Mouse (Mus musculus): ENCODE data around the gene Hs3st2.

Gene Hs3st2

DNA sequence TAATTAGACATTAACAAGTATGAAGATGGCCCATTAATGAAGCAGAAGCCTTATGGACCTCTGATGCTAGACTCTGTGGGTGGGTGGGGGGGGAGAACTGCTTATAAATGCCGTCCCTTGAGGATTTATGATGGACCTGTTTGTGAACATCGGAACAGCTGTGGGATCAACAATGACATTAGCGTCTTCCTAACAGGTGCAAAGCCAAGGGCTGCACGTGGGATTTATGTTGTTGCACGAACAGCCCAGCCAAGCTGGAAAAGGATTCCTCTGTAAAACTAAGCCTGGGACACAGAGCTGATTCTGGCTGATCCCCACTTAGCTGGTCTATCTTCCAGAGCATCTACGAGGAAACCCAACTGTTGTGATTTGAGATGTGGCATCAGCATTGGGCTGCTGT lies 69.0 kb downstream of the Hs3st2 start:
- no peak for DNase-seq

DNA sequence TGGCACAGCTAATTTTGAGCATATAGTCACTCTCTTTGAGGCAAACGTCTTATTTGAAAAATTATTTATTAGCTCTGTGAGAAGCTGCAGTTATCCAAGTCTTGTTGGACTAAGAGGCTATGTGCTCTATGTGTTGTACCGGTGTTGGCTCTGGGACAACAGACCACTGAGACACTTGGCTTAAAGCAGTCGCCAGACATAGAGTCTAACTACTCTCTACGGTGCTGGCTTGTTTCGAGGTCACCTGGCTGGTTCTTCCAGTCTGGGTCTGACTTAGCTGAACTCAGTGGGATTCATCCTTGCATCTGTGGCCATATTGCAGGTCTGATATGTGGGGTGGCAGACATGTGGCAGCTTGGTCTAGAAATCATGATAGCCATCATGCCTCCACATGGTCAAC lies 72.8 kb downstream of the Hs3st2 start:
- DNase-seq, result no peak

DNA sequence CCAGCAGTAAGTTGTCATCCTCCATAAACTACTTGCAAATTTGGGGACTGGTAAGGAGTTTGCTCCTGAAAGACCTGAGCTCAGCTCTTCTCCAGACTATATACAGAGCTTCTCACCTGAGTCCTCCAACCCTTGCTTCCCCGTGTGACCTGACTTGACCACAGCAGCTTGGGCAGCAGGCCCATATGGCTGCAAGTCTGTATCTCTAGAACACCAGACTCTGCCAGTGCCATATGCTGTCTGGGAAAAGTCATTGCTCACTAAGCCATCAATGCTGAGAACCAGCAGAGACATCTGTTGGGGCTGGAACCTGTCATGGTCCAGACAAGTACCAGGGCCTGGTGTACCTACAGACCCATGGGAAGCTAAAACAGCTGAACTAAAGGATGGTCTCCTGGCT lies 73.5 kb downstream of the Hs3st2 start:
- no peak for DNase-seq

DNA sequence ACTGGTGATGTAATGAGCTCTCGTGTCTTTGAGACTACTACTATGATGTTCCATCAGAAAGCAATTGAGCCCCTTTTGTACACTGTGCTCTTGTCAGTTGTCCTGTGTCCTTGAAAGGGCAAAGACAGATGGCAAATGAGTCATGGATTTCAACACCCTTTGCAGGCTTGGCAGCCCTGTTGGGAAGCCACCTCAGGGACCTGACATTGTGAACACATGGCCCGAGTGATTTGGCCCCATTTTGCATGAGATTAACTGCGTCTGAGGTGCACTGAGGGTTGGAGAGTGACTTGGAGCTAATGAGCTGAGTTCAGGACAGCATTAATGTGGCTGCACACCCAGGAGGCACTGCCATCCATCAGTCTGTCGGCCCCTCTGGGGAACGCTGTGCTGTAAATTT lies 74.7 kb downstream of the Hs3st2 start:
- DNase-seq, result no peak

DNA sequence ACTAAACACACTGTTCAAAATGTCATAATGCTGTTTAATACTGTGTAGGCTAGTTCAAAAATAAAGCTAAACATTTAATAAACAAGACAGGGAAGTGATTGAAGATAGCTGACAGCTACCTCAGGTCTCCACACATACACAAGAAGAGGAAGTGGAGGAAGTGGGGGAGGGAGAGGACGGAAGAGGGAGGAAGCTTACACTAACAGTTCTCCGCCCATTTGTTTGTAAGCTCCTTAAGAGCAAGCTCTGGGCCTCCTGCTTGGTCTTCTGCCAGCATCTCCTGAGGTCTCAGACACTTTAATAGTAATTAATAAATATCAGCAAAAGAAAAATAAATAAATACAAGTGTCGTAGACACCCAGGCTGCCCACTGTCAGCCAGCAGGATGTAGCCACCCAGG lies 77.8 kb downstream of the Hs3st2 start:
- DNase-seq, result peak; percentile 63 to 73

DNA sequence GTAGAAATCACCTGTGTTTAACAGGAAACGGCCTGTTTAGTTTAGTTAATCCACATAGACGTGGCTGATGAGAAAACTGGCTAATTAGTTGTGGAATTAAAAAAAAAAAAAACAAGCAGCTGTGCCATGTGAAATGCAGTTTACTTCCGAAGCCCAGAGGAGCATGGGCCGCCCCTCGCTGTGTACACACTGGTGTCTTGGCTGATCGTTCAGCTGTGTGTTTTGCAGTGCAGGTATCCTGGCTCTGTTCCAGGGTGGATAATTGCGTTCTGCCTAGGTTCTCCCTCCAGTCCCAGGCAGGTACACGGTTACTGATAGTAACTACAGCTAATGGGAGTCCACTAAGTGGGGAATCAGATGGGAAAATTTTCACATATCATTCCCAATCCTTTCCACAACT lies 86.6 kb downstream of the Hs3st2 start:
- no peak for DNase-seq

DNA sequence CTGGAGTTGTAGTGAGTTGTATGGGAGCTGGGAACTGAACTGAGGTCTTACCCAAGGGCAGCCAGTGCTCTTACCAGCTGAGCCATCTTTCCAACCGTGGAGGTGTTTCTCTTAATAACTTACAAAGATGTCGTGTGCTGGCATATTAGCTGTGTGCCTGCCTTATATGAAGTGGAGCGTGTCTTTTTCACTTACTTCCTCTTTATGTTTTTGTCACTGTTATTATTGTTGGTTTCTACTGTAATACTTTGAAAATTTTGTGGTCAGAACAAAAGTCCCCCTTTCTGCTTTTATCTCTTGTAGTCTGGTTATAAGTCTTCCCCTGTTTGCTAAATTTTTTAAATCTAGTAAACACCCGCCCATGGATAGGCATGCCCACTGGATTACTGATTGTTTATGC lies 88.4 kb downstream of the Hs3st2 start:
- peak; percentile 37 to 38 for DNase-seq

DNA sequence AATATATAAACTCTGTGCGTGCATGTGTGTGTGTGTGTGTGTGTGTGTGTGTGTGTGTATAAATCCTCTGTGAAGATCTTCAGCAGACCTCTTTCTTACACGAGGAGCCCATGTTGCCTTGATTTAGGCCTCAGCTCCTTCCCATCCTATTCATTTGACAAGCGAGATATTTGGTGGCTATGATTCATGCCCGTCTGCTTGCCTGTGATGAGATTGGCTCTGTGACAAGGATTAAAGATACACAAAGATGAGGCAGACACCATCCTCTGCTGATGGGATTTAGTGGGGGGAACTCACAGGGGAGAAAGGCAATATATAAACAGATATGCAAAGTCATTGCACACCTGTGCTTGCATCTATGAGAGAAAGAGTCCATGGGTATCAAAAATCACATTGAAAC lies 92.9 kb downstream of the Hs3st2 start:
- no peak for DNase-seq

DNA sequence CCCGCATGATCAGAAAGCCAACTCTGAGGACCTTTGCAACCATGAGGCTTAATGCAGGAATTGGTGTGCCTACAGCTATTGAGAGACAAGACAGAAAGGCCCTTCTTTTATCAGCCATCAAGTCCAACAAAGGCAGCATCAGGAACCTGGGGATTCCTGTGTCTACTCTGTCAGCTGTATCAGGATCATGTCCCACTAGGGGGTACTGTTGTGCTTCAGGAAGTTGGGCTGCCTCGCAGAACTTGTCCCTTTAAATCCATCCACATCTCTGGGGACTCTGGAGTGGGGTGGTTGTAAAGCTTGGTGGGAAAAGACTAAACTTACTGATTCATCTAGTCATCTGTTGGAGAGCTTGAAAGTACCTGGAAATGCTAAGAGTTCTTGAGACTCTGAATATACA lies 93.6 kb downstream of the Hs3st2 start:
- DNase-seq, result no peak

DNA sequence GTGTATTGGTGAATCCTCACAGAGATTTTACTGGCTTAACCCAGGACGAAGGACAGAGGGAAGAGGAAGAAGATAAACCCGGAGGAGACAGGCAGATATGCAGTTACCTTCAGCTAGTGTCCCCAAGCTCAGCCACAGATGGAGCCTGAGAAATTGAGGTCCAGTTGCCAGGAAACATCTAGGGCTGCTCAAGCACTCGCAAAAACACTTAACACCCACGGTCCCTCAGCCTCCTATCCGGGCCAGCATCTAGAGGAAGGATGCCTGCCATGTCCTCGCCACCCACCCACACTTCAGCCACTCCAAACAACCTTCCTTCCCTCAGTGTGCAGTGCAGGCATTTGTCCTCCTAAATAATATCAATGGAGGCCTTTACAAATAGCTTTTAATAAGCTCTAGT lies 95.6 kb downstream of the Hs3st2 start:
- no peak for DNase-seq

DNA sequence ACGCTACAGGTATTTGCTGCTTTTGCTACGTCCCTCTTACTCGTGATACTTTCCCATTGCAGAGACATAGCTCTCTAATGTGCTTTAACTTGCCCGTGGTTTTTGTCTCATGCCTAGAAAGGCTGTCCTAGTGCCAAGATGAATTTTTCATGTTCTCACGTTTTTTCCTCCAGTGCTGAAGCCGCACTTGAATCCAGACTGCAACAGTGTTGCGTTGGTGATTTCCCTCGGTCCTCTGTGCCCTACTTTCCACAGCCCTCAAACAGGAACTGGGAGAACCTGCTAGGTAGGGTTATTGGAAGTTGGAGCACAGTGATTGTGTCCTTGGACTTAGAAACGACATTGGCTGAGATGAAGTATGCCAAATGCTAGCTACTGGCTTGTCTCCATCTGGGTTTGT lies 97.7 kb downstream of the Hs3st2 start:
- no peak for DNase-seq

DNA sequence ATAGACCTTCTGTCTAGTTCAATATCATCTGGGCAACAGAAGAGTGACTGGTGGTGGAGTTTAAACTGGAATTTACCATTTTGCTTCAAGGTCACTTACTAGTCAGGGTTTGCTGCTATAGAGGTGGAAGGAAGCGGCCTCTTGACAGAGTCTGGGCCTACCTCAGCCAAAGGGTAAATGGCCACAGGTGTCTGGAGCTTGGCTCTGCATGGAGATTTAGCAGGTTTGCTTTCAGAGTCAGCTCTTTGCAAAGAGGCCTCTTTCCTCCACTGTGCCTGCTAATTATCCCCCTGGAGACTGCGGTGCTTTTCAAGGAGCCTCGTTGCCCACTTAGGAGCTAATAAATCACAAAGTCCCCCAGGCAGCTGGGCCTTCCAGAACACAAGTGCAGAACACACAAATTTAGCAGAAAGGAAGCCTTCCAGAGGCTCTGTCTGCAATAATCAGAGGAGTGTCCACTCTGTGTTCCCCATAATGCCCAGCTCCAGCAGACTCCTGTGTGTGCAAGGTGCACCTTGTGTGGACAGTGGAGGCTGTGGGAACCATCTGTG lies 99.9 kb downstream of the Hs3st2 start:
- DNase-seq, result no peak

DNA sequence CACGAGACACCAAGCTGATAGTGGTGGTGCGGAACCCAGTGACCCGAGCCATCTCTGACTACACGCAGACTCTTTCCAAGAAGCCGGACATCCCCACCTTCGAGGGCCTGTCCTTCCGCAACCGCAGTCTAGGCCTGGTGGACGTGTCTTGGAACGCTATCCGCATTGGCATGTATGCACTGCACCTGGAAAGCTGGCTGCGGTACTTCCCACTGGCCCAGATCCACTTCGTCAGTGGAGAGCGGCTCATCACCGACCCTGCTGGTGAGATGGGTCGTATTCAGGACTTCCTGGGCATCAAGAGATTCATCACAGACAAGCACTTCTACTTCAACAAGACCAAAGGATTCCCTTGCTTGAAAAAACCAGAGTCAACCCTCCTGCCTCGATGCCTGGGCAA lies 108.9 kb downstream of the Hs3st2 start:
- DNase-seq, result no peak

DNA sequence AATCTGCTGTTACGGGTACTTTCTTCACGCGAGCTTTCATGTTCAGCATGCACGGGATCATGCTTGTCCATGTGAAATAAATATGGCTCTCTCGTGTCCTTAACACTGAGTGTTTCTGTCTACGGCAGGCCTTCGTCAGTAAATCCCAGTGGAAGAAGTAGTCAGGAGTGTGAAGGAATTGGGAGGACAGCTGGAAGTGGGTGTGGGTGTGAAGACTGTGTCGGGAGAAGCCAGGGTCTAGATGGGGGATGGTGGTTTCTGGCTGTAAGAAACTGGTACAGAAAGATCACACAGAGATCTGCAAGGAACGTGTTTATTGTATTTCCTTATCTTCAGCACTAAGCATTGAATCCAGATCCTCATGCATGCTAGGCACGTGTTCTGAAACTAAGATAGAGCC lies 110.0 kb downstream of the Hs3st2 start:
- no peak for DNase-seq

DNA sequence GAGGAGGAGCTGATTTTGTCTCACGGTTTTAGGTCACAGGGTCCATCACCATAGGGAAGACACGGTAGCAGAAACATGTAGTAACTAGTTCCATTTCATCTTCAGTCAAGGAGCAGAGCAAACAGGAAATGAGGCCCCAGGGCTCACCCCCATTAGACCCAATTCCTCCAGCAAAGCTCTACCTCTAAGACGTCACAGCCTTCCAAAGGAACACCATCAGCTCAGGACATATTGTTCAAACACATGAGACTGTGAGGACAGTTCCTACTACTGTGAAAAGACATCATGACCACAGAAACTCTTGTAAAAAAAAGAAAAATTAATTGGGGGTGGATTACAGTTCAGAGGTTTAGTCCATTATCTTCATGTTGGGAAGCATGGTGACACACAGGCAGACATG lies 125.1 kb downstream of the Hs3st2 start:
- DNase-seq, result no peak

DNA sequence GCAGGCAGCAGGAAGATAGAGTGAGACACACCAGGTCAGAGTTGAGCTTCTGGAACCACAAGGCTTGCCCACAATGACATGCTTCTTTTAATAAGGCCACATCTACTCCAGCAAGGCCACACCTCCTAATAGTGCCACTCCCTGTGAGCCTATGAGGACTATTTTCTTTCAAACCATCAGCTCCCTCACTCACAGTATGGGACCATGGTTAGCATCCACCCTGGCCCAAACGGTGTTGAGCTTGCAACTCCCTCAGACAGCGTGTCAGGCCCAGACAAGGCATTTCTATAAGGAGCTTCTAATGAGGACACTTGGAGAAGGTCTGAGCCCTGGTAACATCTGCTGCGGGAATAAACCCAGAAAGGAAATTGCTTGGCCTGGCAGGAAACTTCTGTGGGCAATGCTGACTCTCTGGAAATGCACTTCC lies 125.5 kb downstream of the Hs3st2 start:
- DNase-seq, result no peak

DNA sequence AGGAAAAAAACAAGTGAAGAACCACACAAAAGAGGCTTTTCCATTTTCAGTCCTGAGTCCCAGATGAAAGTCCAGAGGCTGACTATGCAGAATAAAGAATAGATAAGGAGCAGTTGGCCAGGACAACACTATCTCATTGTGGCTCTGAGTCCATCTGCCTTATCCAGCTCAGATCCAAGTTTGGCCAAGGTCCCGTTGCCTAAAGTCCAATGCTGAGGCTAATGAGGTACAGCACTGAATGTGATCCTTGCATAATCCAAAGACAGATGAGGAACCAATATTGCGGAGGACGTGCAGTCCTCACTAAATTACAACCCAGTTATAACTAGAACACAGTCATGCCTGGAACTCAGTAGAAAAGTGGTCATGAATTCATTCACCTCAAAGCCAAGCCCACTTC lies 130.5 kb downstream of the Hs3st2 start:
- no peak for DNase-seq

DNA sequence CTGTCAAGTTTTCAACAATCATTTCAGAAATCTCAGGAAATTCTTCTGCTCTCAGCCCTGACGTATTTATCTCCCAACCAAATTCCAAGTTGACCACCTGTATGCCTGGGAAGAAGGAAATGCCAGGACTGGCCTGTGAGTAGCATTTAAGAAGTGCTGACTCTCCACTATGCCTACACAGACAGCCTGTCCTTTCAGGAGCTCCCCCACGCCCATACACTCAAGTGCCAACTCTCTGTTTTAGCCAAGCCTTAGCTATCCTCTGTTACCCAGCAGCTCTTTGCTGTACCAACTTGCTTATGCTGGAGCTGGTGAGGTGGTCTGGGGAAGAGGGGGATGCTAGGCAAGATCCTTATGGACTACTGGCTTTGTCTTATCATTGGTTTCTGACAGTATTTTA lies 137.4 kb downstream of the Hs3st2 start:
- DNase-seq, result no peak

DNA sequence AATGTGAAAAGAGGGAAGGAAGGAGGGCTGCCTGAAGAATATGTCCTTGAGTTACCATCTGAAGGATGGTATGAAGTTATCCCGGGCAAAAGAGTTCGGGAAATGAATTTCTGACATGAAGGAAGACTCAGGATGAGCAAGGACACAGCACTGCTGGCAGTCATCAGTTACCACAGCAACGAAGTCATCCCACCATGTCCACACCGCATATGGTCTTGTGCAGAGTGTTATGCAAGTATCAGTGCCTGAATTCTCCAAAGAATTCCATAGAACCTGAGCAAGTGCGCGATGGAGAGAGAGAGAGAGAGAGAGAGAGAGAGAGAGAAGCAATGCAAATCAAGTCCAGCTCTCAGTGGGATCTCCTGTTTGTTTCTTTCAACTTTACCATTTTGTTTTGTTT lies 142.0 kb downstream of the Hs3st2 start:
- no peak for DNase-seq

DNA sequence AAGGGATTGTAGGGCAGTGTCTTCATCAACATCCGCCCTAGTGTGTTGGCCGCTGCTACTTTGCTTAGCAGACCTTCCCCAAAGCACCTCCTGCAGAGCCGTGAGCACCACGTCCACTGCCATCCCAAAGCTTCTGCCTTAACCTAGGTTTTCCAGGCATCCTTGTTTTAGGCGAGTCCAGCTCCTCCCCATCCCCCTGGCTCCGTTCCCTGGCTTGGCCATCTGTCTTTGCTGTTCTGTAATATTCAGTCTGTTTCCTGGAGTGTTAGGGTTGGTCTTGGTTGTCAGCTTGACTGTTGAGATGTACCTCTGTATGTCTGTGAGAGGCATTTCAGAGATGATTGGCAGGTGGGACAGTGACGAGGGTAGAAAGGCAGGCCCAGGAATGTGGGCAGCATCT lies 142.7 kb downstream of the Hs3st2 start:
- no peak for DNase-seq

DNA sequence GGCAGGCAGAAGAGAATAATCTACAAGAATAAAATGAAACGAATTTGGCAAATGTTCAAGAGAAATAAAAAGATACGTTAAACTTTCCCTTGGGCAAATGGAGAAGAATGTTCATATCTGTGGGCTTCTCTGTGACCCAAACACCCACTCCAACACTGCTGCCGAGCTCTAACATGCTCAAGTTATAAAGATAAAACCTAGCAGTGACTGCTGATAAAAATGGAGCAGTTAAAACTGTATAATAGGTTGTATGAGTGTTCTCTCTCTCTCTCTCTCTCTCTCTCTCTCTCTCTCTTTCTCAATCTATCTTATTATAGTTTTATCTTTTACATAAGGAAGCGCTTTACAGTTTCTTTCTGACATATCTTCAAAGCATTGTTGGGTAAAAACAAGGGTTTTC lies 144.3 kb downstream of the Hs3st2 start:
- no peak for DNase-seq

DNA sequence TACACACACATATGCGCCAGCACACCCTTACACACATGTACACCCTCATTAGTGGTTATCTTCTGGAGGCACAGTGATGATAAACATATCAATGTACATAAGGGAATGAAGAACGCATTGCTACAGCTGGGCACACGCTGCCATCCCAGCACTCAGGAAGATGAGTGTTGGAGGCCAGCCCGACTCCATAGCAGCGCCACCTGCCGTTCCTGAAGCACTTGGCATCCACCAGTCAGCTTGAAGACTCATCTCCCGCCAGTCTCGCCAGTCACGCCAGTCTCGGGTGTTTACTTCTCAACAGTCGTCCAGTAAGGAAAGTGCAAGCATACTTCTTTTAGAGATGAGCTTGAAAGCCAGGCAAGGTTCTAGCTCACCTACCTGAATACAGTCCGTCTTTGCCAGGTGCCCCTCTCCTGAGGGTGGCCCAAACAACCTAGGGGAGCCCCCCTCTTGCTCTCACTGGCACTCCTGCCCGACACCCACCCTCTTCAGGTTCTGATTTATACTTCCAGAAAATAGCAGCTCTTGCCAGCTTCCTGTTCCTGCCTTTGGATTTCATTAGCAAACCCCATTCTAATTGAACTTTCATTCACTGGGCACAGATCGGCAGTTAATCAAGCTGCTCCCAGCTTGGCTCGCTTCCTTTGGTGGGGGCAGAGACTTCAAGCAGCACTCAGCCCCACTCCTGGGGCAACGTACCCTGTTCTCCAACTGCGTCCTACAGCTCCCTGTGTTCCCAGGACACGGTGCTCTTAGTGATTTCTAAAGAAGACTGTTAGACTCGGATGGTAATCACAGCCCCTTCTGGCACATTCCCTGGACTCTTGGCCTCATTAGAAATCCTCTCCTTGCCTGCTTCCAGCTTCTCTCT lies 148.0 kb downstream of the Hs3st2 start:
- peak in 1 of 2 experiments; percentile 4 for DNase-seq

DNA sequence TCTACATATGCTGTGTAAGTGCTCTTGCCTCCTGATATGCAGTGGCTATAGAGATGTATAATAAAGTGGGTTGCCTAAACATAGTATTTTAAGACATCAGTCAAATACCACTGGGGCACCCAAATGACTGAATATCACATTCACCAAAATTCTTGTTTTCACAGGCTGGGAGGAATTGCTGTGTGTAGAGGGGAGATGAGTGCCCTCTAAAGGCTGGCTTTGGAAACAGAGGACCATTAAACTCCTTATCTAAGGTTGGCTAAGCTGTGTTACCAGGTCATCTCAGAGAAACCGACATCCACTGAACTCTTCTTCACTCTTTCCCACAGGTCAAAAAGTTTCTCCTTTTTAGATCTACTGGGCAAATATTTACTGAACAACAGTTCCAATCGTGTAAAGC lies 150.8 kb downstream of the Hs3st2 start:
- no peak for DNase-seq

DNA sequence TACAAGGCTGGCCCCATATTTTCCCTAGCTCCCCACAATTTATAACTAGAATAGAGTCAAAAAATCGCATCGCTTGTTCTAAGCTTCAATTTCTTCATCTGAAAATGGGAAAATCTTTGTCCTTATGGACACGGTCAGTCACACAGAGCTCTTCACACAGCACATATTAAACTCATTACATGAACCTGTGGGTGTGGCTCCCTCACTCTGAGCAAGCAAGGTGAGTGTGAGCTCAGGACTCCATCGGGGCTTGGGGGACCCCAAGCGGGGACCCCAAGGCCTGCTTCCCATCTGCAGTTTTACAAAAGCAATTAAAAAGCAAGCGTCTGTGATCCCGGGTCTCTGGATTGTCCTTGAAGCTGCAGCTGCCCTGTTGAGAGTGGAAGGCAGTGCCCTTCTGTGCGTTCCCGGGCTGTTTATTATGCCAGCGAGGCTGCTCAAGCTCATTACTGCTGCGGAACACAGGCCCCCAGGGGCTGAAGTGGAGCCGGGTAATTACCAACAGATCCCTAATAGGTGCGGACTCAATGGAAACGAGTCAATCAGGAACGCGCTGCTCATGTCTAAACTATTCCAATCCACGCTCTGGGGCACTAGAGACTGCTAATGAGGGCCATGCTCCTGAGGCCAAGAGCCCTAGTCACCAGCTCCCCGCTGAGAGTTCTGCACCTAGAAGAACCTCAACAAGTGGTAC lies 157.8 kb downstream of the Hs3st2 start:
- DNase-seq, result no peak
